Comparison of ENCODE assay signal across 7 mouse cellular contexts in genomic region chr9:113981099-113981880, GRCm38 (mm10). TPM values are rescaled to one million over a fixed set of nuclear protein-coding genes. Genes with fewer than 3 reads are reported as not detected.
DNase-seq lines count a peak whose midpoint lies in the region; ATAC-seq and TF ChIP-seq lines count a peak whose summit lies in the region.

No protein-coding gene starts in this region.

- 63% methylated on average over 16 of the region's 16 CpGs for WGBS in neural tube, embryonic 12.5 days
- WGBS in hindbrain, embryonic 15.5 days: 29% methylated on average over 16 of the region's 16 CpGs
- WGBS in liver, postnatal 0 days (ENCODE audit: insufficient replicate concordance): 77% methylated on average over 16 of the region's 16 CpGs
- WGBS in stomach, postnatal 0 days: 56% methylated on average over 16 of the region's 16 CpGs

- peak; percentile 77 for ATAC-seq in neural tube, embryonic 12.5 days (ENCODE audit: low FRiP score, low read depth)
- peak; percentile 78 for ATAC-seq in hindbrain, embryonic 15.5 days (ENCODE audit: low FRiP score, low read depth)
- ATAC-seq in liver, postnatal 0 days: peak; percentile 48; the same call in 1 of the 2 replicates
- ATAC-seq in stomach, postnatal 0 days (ENCODE audit: low FRiP score, low TSS enrichment): peak; percentile 39; the same call in 1 of the 2 replicates

- H3K9ac ChIP-seq in neural tube, embryonic 12.5 days: no peak overlapping the region
- H3K9ac ChIP-seq in hindbrain, embryonic 15.5 days: no peak overlapping the region
- no peak overlapping the region for H3K9ac ChIP-seq in liver, postnatal 0 days (replicated peaks)
- H3K9ac ChIP-seq in stomach, postnatal 0 days (ENCODE audit: low read length): no peak overlapping the region

- no peaks in the 10 kb centered on the region for H3K27me3 ChIP-seq in neural tube, embryonic 12.5 days (replicated peaks)
- H3K27me3 ChIP-seq in hindbrain, embryonic 15.5 days: no peaks in the 10 kb centered on the region
- no peaks in the 10 kb centered on the region for H3K27me3 ChIP-seq in liver, postnatal 0 days (ENCODE audit: insufficient read depth, low read length)
- no peaks in the 10 kb centered on the region for H3K27me3 ChIP-seq in stomach, postnatal 0 days (ENCODE audit: control insufficient read depth, insufficient read depth, low read length)

- TF ChIP-seq EP300 in liver, postnatal 0 days (IDR thresholded peaks at IDR 0.05; ENCODE audit: low read depth): no peak; the same call in 1 of the 2 replicates
- no peak for TF ChIP-seq EP300 in stomach, postnatal 0 days (optimal IDR thresholded peaks at IDR 0.05)

- no peak overlapping the region; the same call in 1 of the 2 replicates for H3K4me2 ChIP-seq in neural tube, embryonic 12.5 days (replicated peaks)
- peak overlapping the region; percentile 3; the same call in 1 of the 2 replicates for H3K4me2 ChIP-seq in hindbrain, embryonic 15.5 days
- no peak overlapping the region for H3K4me2 ChIP-seq in liver, postnatal 0 days (ENCODE audit: low read depth, low read length)
- H3K4me2 ChIP-seq in stomach, postnatal 0 days (replicated peaks; ENCODE audit: low read depth): no peak overlapping the region

- no peak for TF ChIP-seq CTCF in liver, postnatal 0 days (IDR thresholded peaks at IDR 0.05; ENCODE audit: low read depth)
- no peak for TF ChIP-seq CTCF in stomach, postnatal 0 days (IDR thresholded peaks at IDR 0.05; ENCODE audit: low read depth)

- no peak for DNase-seq in neural tube, embryonic 10.5 days (ENCODE audit: extremely low spot score, low spot score)
- DNase-seq in gastrocnemius, postnatal 10 days: peak; percentile 32
- DNase-seq in liver, postnatal 0 days: no peak
- no peak for DNase-seq in stomach, postnatal 0 days (ENCODE audit: low spot score)
- no peak for DNase-seq in urinary bladder, postnatal 25 days (ENCODE audit: low spot score)

- H3K36me3 ChIP-seq in neural tube, embryonic 12.5 days: peaks cover 30% of the 10 kb centered on the region
- peaks cover 43% of the 10 kb centered on the region for H3K36me3 ChIP-seq in hindbrain, embryonic 15.5 days
- peaks cover 36% of the 10 kb centered on the region for H3K36me3 ChIP-seq in liver, postnatal 0 days (replicated peaks; ENCODE audit: insufficient read depth, low read length)
- H3K36me3 ChIP-seq in stomach, postnatal 0 days (ENCODE audit: control insufficient read depth, insufficient read depth, low read length): 0 out of 2 replicates have a peak, but pooled peaks cover 5% of the 10 kb centered on the region

- H3K27ac ChIP-seq in neural tube, embryonic 12.5 days: no peak overlapping the region
- H3K27ac ChIP-seq in hindbrain, embryonic 15.5 days (replicated peaks): peak overlapping the region; percentile 26
- H3K27ac ChIP-seq in liver, postnatal 0 days (ENCODE audit: low read depth): no peak overlapping the region
- H3K27ac ChIP-seq in stomach, postnatal 0 days (replicated peaks): no peak overlapping the region; the same call in 1 of the 2 replicates

- H3K4me3 ChIP-seq in neural tube, embryonic 12.5 days: no peak overlapping the region
- no peak overlapping the region for H3K4me3 ChIP-seq in hindbrain, embryonic 15.5 days
- no peak overlapping the region for H3K4me3 ChIP-seq in liver, postnatal 0 days (ENCODE audit: low read depth, low read length)
- H3K4me3 ChIP-seq in stomach, postnatal 0 days (ENCODE audit: low read depth, low read length): no peak overlapping the region

- H3K9me3 ChIP-seq in neural tube, embryonic 12.5 days: no peaks in the 10 kb centered on the region
- no peaks in the 10 kb centered on the region for H3K9me3 ChIP-seq in hindbrain, embryonic 15.5 days
- no peaks in the 10 kb centered on the region for H3K9me3 ChIP-seq in liver, postnatal 0 days (ENCODE audit: low read length)
- no peaks in the 10 kb centered on the region for H3K9me3 ChIP-seq in stomach, postnatal 0 days (ENCODE audit: control insufficient read depth, low read length)

- H3K4me1 ChIP-seq in neural tube, embryonic 12.5 days: no peaks in the 10 kb centered on the region
- peaks cover 15% of the 10 kb centered on the region for H3K4me1 ChIP-seq in hindbrain, embryonic 15.5 days (replicated peaks)
- H3K4me1 ChIP-seq in liver, postnatal 0 days (ENCODE audit: insufficient read depth): no peaks in the 10 kb centered on the region
- no peaks in the 10 kb centered on the region for H3K4me1 ChIP-seq in stomach, postnatal 0 days (replicated peaks; ENCODE audit: control insufficient read depth, insufficient read depth)

RNA-seq across cellular contexts. Expression of gene Ubp1, which starts 50.6 kb away (rescaled TPM):
- 49.3 and 52.0 TPM in 2 replicates for polyA plus RNA-seq in neural tube, embryonic 12.5 days (2016; fragmentation: Nextera tagmentation; extraction: Ambion mirVana)
- total RNA-seq in gastrocnemius, postnatal 10 days (2021): 10 to 100 TPM; 21.5 to 33.6 TPM
- 31.7 and 32.0 TPM in 2 replicates for polyA plus RNA-seq in hindbrain, embryonic 15.5 days (2015; fragmentation: Nextera tagmentation; extraction: Ambion mirVana)
- polyA plus RNA-seq in liver, postnatal 0 days (2015; fragmentation: Nextera tagmentation; extraction: Ambion mirVana): 22.6 and 22.8 TPM in 2 replicates
- polyA plus RNA-seq in stomach, postnatal 0 days (2015; fragmentation: Nextera tagmentation; extraction: Ambion mirVana): 14.4 and 16.5 TPM in 2 replicates
